Mouse (Mus musculus): Measurements from ENCODE around the gene Gm10340. TPM values are rescaled to one million over a fixed set of nuclear protein-coding genes. Genes with fewer than 3 reads are reported as not detected.
"Not testable (repeated sequence)": the region's sequence is repeated elsewhere in the genome, so short reads cannot be mapped to it uniquely, and the experiment has no call there.

Gm10340 gene
- total RNA-seq (2021) (not detected), polyA plus RNA-seq (2012; rRNA removed) (not detected in 2 replicates)
- long read RNA-seq: 0 reads

GRCm38 (mm10) chr14:3133697-3134096 is at the start of gene Gm10340:
Gene Gm10340 (plus strand): TSS chr14:3133997.
- H3K4me3 ChIP-seq; H3K4me1 ChIP-seq (ENCODE audit: control insufficient read depth, insufficient read depth, low read length); H3K79me2 ChIP-seq (replicated peaks; ENCODE audit: control insufficient read depth, insufficient read depth, low read length); intact Hi-C loops (cut with DNase I); H3K9ac ChIP-seq (ENCODE audit: low read depth, low read length); H3K36me3 ChIP-seq (ENCODE audit: control insufficient read depth, insufficient read depth, low read length); DNase-seq; H3K27me3 ChIP-seq (ENCODE audit: control insufficient read depth, insufficient read depth, low read length); H3K27ac ChIP-seq: not testable (repeated sequence)
- WGBS: 97% methylated on average over 2 of the region's 3 CpGs

GRCm38 (mm10) chr14:3116051-3116450 is 17.7 kb upstream of the Gm10340 start:
- H3K4me1 ChIP-seq (ENCODE audit: control insufficient read depth, insufficient read depth, low read length); H3K79me2 ChIP-seq (replicated peaks; ENCODE audit: control insufficient read depth, insufficient read depth, low read length); H3K36me3 ChIP-seq (ENCODE audit: control insufficient read depth, insufficient read depth, low read length); H3K4me3 ChIP-seq; H3K27me3 ChIP-seq (ENCODE audit: control insufficient read depth, insufficient read depth, low read length); H3K9ac ChIP-seq (ENCODE audit: low read depth, low read length); H3K27ac ChIP-seq; intact Hi-C loops (cut with DNase I): not testable (repeated sequence)
- DNase-seq: peak; percentile 16 to 49
- 93% methylated on average over 24 of the region's 25 CpGs for WGBS

- H3K27me3 ChIP-seq (ENCODE audit: control insufficient read depth, insufficient read depth, low read length); H3K36me3 ChIP-seq (ENCODE audit: control insufficient read depth, insufficient read depth, low read length); DNase-seq; H3K4me3 ChIP-seq; intact Hi-C loops (cut with DNase I); H3K9ac ChIP-seq (ENCODE audit: low read depth, low read length); H3K27ac ChIP-seq; H3K79me2 ChIP-seq (replicated peaks; ENCODE audit: control insufficient read depth, insufficient read depth, low read length); H3K4me1 ChIP-seq (ENCODE audit: control insufficient read depth, insufficient read depth, low read length): not testable (repeated sequence)
- no CpG with 5 or more reads among the region's 2 CpGs for WGBS
Measured at GRCm38 (mm10) chr14:3187955-3188354, 54.2 kb downstream of the Gm10340 start, which contains the start of gene Gm5795. Gene Gm5795 (plus strand): TSS chr14:3188255.

Other genes starting within 250 kb of the Gm10340 start
- gene Gm2888, start 104.0 kb upstream of the Gm10340 start, total RNA-seq (2021): not detected
- not detected in 2 replicates for gene Gm2888, start 104.0 kb upstream of the Gm10340 start, polyA plus RNA-seq (2012; rRNA removed)
- gene Gm2897, start 84.7 kb upstream of the Gm10340 start, total RNA-seq (2021): under 1 TPM in 1 of 2 experiments, not detected in 1; 0.27 TPM
- 0.27 and 1.4 TPM in 2 replicates for gene Gm2897, start 84.7 kb upstream of the Gm10340 start, polyA plus RNA-seq (2012; rRNA removed)
- gene Gm5795, start 54.3 kb downstream of the Gm10340 start, total RNA-seq (2021): not detected
- gene Gm5795, start 54.3 kb downstream of the Gm10340 start, polyA plus RNA-seq (2012; rRNA removed): not detected in 2 replicates
- under 1 TPM; 0.23 to 0.61 TPM for gene D830030K20Rik, start 74.5 kb downstream of the Gm10340 start, total RNA-seq (2021)
- gene D830030K20Rik, start 74.5 kb downstream of the Gm10340 start, polyA plus RNA-seq (2012; rRNA removed): 0.12 and 1.2 TPM in 2 replicates
- not detected for gene Gm2956, start 198.6 kb downstream of the Gm10340 start, total RNA-seq (2021)
- not detected in 2 replicates for gene Gm2956, start 198.6 kb downstream of the Gm10340 start, polyA plus RNA-seq (2012; rRNA removed)

Measured in heart, adult 2 months (tissue).